Mouse (Mus musculus) MEL (cell line): ENCODE measurements around the gene Ly6g6d. TPM values are rescaled to one million over a fixed set of nuclear protein-coding genes. Genes with fewer than 3 reads are reported as not detected.

ENCODE experiments used
- DNase-seq: peaks from one replicate; pipeline ENCODE4 v3.0.0; 2011; ENCODE audit warnings: low read depth, low spot score
- H3K27ac ChIP-seq: 2 replicates; pipeline ENCODE4 v1.5.1; 2012; ENCODE audit warnings: low read depth, mild to moderate bottlenecking, control low read depth, low read length, moderate library complexity; ENCODE audit not compliant: control insufficient read depth
- H3K27me3 ChIP-seq, 2 experiments: fragments of 150-350 bp in 1 of 2; sonication (generic) in 1 of 2; 2 replicates each; pipeline ENCODE4 v1.6.1; 2012; ENCODE audit warnings: low read length in 2 of 2, mild to moderate bottlenecking in 2 of 2, improper control_type of control experiment in 1 of 2, moderate library complexity in 1 of 2; ENCODE audit not compliant: insufficient read depth in 2 of 2, control insufficient read depth in 1 of 2
- H3K36me3 ChIP-seq, 2 experiments: 2 replicates each; pipeline ENCODE4 v1.6.1; 2012 to 2014; ENCODE audit warnings: low read length in 2 of 2, improper control_type of control experiment in 1 of 2, inconsistent platforms in 1 of 2, mild to moderate bottlenecking in 1 of 2; ENCODE audit not compliant: insufficient read depth in 2 of 2, control insufficient read depth in 1 of 2
- H3K4me1 ChIP-seq, 2 experiments: fragments of 150-350 bp in 1 of 2; sonication (generic) in 1 of 2; 2 replicates each; pipeline ENCODE4 v1.6.1; 2012; ENCODE audit warnings: low read length in 2 of 2, improper control_type of control experiment in 1 of 2, mild to moderate bottlenecking in 1 of 2; ENCODE audit not compliant: insufficient read depth in 2 of 2, control insufficient read depth in 1 of 2
- H3K4me3 ChIP-seq, 2 experiments: fragments of 150-350 bp in 1 of 2; sonication (generic) in 1 of 2; 2 replicates each; pipeline ENCODE4 v1.5.1; 2012; ENCODE audit warnings: low read depth in 2 of 2, low read length in 2 of 2, mild to moderate bottlenecking in 2 of 2, moderate library complexity in 2 of 2, control low read depth in 1 of 2, improper control_type of control experiment in 1 of 2; ENCODE audit not compliant: control insufficient read depth in 1 of 2, insufficient read depth in 1 of 2
- H3K79me2 ChIP-seq: 2 replicates; pipeline ENCODE4 v1.6.1; 2012; ENCODE audit warnings: mild to moderate bottlenecking, low read length, moderate library complexity; ENCODE audit not compliant: control insufficient read depth, poor library complexity, insufficient read depth
- H3K9ac ChIP-seq: 2 replicates; pipeline ENCODE4 v1.6.1; 2012; ENCODE audit warnings: low read depth, mild to moderate bottlenecking, control low read depth, low read length, moderate library complexity; ENCODE audit not compliant: control insufficient read depth, poor library complexity, severe bottlenecking
- H3K9me3 ChIP-seq: fragments of 150-350 bp; sonication (generic); replicated peaks from 2 replicates; pipeline ENCODE4 v1.6.1; 2012; ENCODE audit warnings: mild to moderate bottlenecking, low read length, improper control_type of control experiment, moderate library complexity; ENCODE audit not compliant: insufficient read depth
- BHLHE40 ChIP-seq: IDR thresholded peaks from 2 replicates; pipeline ENCODE4 v1.6.1; 2012; ENCODE audit warnings: low read depth, mild to moderate bottlenecking, inconsistent platforms, low read length, improper control_type of control experiment, borderline replicate concordance
- CTCF ChIP-seq, 3 experiments: IDR thresholded peaks in 2 of 3; conservative IDR thresholded peaks in 1 of 3; 2 replicates each; pipeline ENCODE4 v1.5.1; 2011 to 2012; ENCODE audit warnings: low read length in 3 of 3, low read depth in 2 of 3, mild to moderate bottlenecking in 2 of 3, improper control_type of control experiment in 1 of 3, inconsistent platforms in 1 of 3, mixed read lengths in 1 of 3, moderate library complexity in 1 of 3; ENCODE audit not compliant: control insufficient read depth in 1 of 3, insufficient read depth in 1 of 3, poor library complexity in 1 of 3, severe bottlenecking in 1 of 3
- EP300 ChIP-seq, 2 experiments: IDR thresholded peaks; 2 replicates each; pipeline ENCODE4 v1.6.1; 2011; ENCODE audit warnings: improper control_type of control experiment in 2 of 2, low read length in 2 of 2, low read depth in 1 of 2, mild to moderate bottlenecking in 1 of 2
- MAFK ChIP-seq: IDR thresholded peaks from 2 replicates; pipeline ENCODE4 v1.6.1; 2011; ENCODE audit warnings: low read depth, mild to moderate bottlenecking, low read length, improper control_type of control experiment, borderline replicate concordance
- MAX ChIP-seq: IDR thresholded peaks from 2 replicates; pipeline ENCODE4 v1.6.1; 2011; ENCODE audit warnings: low read length, improper control_type of control experiment
- MAZ ChIP-seq: IDR thresholded peaks from 2 replicates; pipeline ENCODE4 v1.6.1; 2012; ENCODE audit warnings: low read depth, mild to moderate bottlenecking, inconsistent platforms, low read length, improper control_type of control experiment
- MEF2A ChIP-seq: IDR thresholded peaks from 2 replicates; pipeline ENCODE4 v1.6.1; 2014; ENCODE audit warnings: low read depth, mild to moderate bottlenecking, inconsistent platforms, low read length, improper control_type of control experiment; ENCODE audit not compliant: poor library complexity, insufficient replicate concordance, severe bottlenecking; ENCODE audit errors: extremely low read depth
- MXI1 ChIP-seq: IDR thresholded peaks from 2 replicates; pipeline ENCODE4 v1.6.1; 2011; ENCODE audit warnings: mild to moderate bottlenecking, low read depth, low read length, improper control_type of control experiment
- MYB ChIP-seq: IDR thresholded peaks from 2 replicates; pipeline ENCODE4 v1.6.1; 2011; ENCODE audit warnings: mild to moderate bottlenecking, low read depth, low read length, improper control_type of control experiment
- NRF1 ChIP-seq: IDR thresholded peaks from 2 replicates; pipeline ENCODE4 v1.6.1; 2014; ENCODE audit warnings: low read depth, mild to moderate bottlenecking, inconsistent platforms, low read length, improper control_type of control experiment, moderate library complexity; ENCODE audit not compliant: poor library complexity, insufficient read depth, severe bottlenecking
- POLR2AphosphoS2 ChIP-seq: IDR thresholded peaks from 2 replicates; pipeline ENCODE4 v1.6.1; 2011; ENCODE audit warnings: low read length, improper control_type of control experiment
- POLR2AphosphoS5 ChIP-seq: IDR thresholded peaks from 2 replicates; pipeline ENCODE4 v1.6.1; 2012; ENCODE audit warnings: low read depth, borderline replicate concordance, mild to moderate bottlenecking, inconsistent platforms, low read length, moderate library complexity, mixed read lengths
- RAD21 ChIP-seq: IDR thresholded peaks from 2 replicates; pipeline ENCODE4 v1.6.1; 2011; ENCODE audit warnings: mild to moderate bottlenecking, low read depth, low read length, improper control_type of control experiment
- RCOR1 ChIP-seq: IDR thresholded peaks from 2 replicates; pipeline ENCODE4 v1.6.1; 2012; ENCODE audit warnings: low read depth, mild to moderate bottlenecking, inconsistent platforms, low read length, improper control_type of control experiment
- SIN3A ChIP-seq: IDR thresholded peaks from 2 replicates; pipeline ENCODE4 v1.6.1; 2012; ENCODE audit warnings: low read length, improper control_type of control experiment, inconsistent platforms
- USF1 ChIP-seq: IDR thresholded peaks from 2 replicates; pipeline ENCODE4 v1.6.1; 2014; ENCODE audit warnings: low read depth, mild to moderate bottlenecking, inconsistent platforms, low read length, improper control_type of control experiment, moderate library complexity
- ZKSCAN1 ChIP-seq: IDR thresholded peaks from 2 replicates; pipeline ENCODE4 v1.6.1; 2012; ENCODE audit warnings: low read depth, mild to moderate bottlenecking, inconsistent platforms, low read length, improper control_type of control experiment, moderate library complexity
- ZMIZ1 ChIP-seq: IDR thresholded peaks from 2 replicates; pipeline ENCODE4 v1.6.1; 2012; ENCODE audit warnings: low read depth, mild to moderate bottlenecking, inconsistent platforms, low read length, improper control_type of control experiment, moderate library complexity
- polyA plus RNA-seq, 2 experiments: library from polyadenylated mRNA; stranded (reverse) in 1 of 2; unstranded in 1 of 2; fragments of >175 nt in 1 of 2; fragments of >200 nt in 1 of 2; gene quantifications; 2 replicates each; pipeline versions ENCODE4 v1.2.1 to v1.2.4; 2012; ENCODE audit warnings: low replicate concordance in 2 of 2, low read depth in 1 of 2; ENCODE audit not compliant: insufficient read length in 2 of 2, insufficient read depth in 1 of 2, missing spikeins in 1 of 2
- total RNA-seq: library from RNA; depleted of rRNA; stranded (reverse); fragments of 300-350 nt; gene quantifications from 2 replicates; pipeline ENCODE4 v1.2.3, GENCODE M21; 2012

Ly6g6d gene
- total and polyA plus RNA-seq, 3 experiments, result 4.4 to 5.5 TPM; not detected in 1

DNA sequence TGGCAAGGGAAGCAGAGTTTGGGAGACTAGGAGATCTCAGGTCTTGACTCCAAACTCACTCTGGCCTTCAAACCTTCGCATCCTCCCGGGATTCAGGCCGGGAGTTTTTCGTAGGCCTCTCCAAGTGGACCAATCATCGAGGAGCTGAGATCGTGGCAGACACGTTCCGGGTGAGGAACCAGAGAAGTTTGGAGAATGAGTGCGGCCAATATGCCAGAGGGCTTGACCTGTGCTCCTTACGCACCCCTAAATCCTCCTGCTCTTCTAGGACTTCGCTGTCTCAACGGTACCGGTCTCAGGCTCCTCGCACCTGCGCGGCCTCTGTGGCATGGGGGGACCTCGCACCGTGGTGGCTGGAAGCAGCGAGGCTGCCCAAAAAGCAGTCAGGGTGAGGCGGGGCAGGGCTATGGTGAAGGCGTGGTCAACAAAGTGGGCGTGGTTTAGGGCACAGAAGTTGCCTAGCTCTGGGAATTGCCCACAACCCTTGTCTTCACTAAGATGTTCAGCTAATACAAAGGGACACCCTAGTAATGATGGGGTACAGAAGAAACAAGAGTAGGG, 17.0 kb downstream of the Ly6g6d start:
- Histone ChIP-seq H3K4me1 (no peaks in the 10 kb centered on the region; a peak in 1 of 4 replicates), H3K27me3 (no peaks in the 10 kb centered on the region)

DNA sequence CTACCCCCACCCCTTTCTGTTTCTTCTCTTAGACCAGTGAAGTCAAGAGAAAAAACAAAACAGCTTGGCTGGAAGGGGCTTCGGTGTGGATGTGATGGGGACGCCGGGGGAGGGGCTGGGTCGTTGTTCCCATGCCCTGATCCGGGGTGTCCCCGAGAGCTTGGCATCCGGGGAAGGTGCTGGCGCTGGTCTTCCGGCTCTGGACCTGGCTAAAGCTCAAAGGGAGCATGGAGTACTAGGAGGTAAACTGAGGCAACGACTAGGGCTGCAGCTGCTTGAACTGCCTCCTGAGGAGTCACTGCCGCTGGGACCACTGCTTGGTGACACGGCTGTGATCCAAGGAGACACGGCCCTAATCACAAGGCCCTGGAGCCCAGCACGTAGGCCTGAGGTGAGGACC, 17.8 kb downstream of the Ly6g6d start:
- no peak for TF ChIP-seq POLR2AphosphoS5
- no peak for TF ChIP-seq MAX
- TF ChIP-seq MYB, result no peak
- TF ChIP-seq SIN3A, result no peak
- no peak for TF ChIP-seq MAZ
- TF ChIP-seq CTCF (IDR thresholded peaks at IDR 0.05 in 2 of 3, conservative IDR thresholded peaks at IDR 0.05 in 1 of 3; ENCODE audit: control insufficient read depth in 1 of 3, insufficient read depth in 1 of 3, low read depth in 2 of 3, low read length in 3 of 3, poor library complexity in 1 of 3, severe bottlenecking in 1 of 3), result no peak
- TF ChIP-seq MAFK, result no peak
- no peak for TF ChIP-seq NRF1
- no peak for TF ChIP-seq RCOR1
- TF ChIP-seq ZMIZ1, result no peak
- no peak for TF ChIP-seq POLR2AphosphoS2
- TF ChIP-seq RAD21, result no peak
- no peak for TF ChIP-seq MEF2A
- TF ChIP-seq EP300 (IDR thresholded peaks at IDR 0.05; ENCODE audit: low read depth in 1 of 2, low read length in 2 of 2), result no peak
- TF ChIP-seq, all 39 proteins: peak for 0
- Histone ChIP-seq H3K27me3 (no peaks in the 10 kb centered on the region), H3K79me2 (peaks cover 1% of the 10 kb centered on the region; the same call in 1 of the 2 replicates), H3K9me3 (no peaks in the 10 kb centered on the region), H3K4me1 (no peaks in the 10 kb centered on the region; a peak in 1 of 4 replicates), H3K36me3 (peaks cover 8 to 11% of the 10 kb centered on the region in 2 experiments), H3K9ac (no peak overlapping the region), H3K4me3 (no peak overlapping the region), H3K27ac (no peak overlapping the region)
- no peak for DNase-seq

More for the DNA sequence above, 17.0 kb downstream of the Ly6g6d start:
- DNase-seq, result no peak
- TF ChIP-seq MXI1 (no peak), USF1 (no peak), ZKSCAN1 (no peak), BHLHE40 (no peak)
- H3K27ac ChIP-seq, result no peak overlapping the region
- no peaks in the 10 kb centered on the region for H3K79me2 ChIP-seq
- H3K4me3 ChIP-seq, result no peak overlapping the region
- no peaks in the 10 kb centered on the region for H3K9me3 ChIP-seq
- H3K36me3 ChIP-seq, result peaks cover 6 to 8% of the 10 kb centered on the region in 2 experiments
- no peak overlapping the region for H3K9ac ChIP-seq
